Mouse (Mus musculus) A20 (cell line): ENCODE results near the gene Lrrc4.
A peak's percentile ranks its signal among the peaks of the same experiment; 100 is the strongest.

Experiments
- DNase-seq: peaks from one replicate; pipeline ENCODE4 v3.0.0-alpha.2; 2011; ENCODE audit warnings: low read depth, low spot score

Lrrc4 gene

DNA sequence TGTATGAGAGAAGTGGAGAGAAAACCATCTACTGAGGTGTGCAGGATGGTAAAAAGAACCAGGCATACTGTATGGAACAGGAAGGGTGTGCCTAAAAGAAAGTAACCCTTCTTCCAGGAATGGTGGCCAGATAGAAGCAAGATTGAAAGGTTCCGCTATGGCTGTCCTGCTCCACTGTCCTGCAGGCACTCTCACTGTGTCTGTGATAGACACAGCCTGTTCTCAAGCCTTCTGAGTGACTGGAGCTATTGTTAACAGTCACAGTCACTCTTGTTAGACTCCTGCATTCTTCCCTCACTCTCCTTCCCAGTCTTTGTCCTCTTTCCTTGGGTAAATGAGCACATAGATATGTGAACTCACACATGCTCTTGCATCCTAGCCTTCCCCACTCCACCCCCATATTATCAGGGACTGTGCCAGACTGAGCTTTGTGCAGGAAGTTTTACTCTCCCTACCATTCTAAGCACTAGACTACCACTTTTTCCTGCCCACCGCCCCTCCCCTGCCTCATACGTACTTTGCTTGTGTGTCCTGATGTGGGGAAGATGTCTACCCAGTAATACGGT is 48.4 kb downstream of the Lrrc4 start:
- no peak for DNase-seq

DNA sequence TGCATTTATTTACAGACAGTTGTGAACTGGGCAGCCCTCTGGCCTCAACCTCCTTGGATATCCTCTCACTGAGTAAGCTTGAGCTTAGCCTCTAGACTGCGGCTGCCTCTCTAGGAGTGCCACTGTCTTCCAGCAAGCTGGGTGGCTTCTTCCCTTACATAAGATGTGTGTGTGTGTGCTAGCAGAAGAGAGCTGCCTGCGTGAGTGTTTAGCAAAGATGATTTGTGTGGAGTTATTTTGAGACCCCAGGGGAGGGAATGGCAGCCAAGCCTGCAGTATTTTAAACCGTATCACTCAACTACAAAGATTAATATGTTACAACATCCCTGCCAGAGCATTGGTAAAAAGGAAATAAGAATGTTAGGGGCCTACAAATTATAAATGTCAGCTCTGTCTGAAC is 49.9 kb downstream of the Lrrc4 start:
- no peak for DNase-seq

DNA sequence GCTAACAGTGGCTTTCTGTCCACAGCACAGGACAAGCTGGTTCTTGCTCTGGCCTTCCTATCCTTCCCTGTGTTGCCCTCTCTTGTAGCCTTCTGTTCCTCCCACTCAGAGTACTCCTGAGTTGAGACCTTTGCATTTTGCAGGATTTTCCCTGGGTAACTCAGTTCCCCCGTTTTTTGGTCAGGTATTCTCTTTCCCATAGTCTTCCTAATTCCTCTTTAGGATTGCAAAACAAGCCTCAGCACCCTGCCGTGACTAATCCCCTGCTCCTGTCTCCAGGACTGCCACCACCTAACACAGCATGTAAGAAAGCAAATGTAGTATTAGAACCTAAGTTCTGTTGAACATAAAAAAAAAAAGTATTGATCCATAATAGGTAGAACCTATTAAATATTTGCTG is 60.2 kb downstream of the Lrrc4 start:
- no peak for DNase-seq

DNA sequence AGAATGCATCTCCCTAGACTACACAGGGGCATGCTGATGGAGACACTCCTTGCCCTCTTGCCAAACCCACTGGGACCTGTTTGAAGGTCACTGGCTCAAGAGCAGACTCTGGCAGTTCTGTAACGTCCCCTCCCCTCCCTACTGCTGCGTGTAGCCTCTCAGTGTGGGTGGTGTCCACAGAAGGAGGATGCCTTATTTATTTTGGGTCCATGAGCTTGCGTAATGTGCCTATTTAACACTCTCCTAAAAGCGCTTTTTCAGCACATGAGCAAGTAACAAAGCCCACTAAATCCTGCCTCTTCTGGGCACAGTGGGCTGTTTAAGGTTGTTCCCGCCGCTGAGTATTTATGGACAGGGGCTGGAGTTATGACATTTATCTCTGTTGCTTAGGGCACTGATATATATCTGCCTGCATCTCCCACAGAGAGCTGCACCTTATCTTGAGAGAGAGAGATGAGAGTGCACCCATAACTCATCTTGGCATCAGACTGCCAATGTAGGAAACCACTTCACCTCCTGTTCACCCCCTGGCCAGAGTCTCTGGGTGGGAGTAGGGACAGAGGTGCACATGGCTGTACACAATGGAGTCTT is 63.6 kb downstream of the Lrrc4 start:
- DNase-seq: no peak

DNA sequence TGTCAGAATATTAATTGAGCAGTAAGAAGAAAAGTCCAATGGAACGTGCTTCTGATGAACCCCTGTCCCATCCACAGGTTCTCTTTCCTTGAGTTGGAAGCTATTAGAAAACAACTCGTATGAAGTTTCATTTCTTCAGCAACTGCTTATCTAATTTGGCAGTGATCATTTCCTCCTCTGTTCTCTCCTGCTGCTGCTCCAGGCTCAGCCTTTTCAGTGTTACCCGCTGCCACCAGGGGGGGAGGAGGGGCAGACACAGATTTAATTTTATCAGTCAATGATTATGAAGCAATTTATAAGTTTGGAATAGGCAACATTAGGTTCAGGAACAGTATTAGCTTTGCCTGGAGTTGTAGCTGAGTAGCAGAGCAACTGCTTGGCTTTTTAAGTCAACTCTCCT is 64.9 kb downstream of the Lrrc4 start:
- DNase-seq: no peak

DNA sequence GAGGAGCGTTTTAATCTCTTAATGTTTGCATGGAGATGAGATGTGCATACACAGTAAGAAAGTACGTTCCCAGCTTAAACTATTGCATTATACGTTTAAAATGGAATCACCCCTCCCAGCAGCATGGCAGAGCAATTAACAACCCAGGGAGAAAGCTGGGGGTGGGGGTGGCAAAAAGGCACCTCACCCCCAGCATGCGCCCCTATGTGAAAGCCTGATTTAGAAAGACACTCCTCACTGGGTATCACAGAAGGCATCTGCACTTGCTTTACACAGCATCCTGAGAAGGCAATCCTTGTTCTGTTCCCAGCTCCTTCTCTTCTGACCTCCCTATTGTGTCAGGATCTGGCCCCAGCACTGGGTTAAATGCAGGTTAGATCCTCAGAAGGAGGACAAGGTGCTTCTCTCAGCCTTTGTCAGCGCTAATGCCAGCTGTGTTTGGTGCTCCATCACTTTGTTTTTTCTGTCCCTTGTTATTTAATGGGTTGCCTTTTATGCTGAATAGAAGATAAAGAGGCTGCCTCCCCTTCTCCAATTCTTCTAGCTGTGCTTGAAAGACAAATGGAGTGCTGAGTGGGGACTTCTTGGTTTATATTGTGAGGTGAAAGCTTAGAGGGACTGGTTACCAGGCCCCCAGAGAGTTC is 69.3 kb downstream of the Lrrc4 start:
- DNase-seq: no peak

DNA sequence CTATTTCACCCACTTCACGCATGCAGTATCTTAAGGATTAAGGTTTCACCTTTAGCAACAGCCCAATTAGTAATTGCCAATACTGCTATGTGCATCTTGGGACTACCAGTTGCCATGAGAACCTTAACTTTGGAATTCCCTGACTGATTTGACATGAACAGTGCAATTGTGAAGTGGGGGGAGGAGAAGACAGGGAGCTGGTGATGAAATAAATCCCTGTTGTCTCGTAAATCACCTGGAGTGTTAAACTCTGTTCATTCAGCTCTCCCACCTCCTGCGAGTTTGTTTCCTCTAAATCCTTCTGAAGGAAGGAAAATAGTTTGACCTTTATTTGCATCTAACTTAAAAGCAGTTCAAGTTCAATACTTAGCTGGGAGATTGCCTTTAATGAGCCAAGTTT is 69.8 kb downstream of the Lrrc4 start:
- no peak for DNase-seq

DNA sequence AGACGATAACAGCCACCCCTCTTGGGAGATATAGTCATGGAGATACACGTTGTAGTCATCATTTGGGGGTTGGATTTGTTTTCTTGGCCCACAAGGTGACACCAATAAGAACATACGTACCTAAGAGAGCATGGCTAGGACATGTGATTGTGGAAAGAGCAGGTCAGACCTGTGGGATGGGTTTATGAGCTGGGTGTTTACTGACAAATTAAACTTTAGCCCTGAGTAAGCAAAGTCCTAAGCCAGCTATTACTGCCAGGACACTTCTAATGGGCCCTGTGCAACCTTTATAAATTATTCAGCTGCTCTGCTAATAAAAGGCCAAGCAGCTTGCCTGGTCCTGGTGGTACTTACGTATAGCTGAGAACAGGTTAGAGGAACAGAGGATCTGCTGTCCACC is 73.3 kb downstream of the Lrrc4 start:
- no peak for DNase-seq

DNA sequence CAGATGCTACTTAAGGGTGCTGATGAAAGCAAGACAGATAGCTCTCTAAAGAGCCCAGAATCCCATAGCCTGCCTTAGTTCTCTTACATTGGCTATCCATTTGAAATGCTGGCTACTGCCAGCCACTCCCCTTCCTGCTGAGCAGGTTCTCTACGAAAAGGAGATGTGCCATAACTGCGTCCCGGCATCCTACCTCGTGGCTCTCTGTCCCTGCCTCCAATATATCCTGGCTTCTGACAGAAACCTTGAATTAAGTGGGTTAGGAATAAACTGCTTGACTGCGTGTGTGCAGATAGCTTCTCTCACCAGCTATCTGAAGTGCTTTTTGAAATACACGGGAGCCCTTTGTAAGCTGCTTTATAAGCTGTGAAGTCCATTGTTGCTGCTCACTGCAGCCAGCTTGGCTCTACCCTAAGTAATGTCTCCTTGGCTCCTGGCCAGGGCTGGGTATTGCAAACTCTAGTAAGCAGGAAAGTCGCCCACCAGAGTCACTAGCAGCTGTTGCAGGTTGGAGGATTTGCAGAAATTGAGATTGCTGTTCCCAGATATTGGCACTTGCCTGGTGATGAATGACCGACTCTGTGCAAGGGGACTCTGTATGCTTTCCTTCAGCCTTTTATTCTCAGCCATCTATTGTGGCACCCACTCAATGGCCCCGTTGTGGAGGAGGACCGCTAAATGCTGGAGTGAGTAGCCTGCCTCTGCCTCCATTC is 75.1 kb downstream of the Lrrc4 start:
- DNase-seq: no peak

DNA sequence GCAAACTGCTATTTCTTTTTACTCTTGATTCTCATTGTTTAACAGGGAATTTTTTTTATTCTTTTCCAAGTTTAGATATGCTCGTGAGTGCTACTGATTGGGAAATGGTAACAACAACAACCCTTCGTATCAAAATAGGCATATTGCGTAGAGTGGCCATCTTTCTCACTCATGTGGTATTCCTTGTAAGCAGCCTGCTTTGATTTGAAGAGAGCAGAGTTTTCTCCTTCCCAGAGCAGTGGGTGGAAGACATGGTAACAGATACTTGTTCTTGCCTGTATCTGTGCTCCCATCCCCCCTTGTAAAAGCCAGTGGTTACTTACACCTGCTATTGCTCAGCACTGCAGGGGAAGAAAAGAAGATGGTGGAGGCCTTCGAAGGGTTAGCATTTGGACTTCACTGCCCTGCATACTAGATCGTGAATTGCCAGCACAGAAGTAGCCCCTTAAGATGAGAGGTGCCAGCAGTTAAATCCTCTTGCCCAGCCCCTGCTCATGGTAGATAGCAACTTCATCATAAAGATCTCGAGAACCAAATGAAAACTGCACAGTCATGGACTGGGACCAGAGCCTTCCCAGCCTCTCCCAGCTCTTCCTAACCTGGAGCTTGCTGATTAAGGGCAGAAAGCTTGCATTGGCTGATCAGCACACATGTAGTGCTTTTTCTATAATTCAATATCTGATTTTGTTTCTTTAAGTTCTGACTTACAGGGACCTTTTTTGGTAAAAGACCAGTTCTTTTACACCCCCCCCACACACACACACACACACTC is 77.2 kb downstream of the Lrrc4 start:
- no peak for DNase-seq

DNA sequence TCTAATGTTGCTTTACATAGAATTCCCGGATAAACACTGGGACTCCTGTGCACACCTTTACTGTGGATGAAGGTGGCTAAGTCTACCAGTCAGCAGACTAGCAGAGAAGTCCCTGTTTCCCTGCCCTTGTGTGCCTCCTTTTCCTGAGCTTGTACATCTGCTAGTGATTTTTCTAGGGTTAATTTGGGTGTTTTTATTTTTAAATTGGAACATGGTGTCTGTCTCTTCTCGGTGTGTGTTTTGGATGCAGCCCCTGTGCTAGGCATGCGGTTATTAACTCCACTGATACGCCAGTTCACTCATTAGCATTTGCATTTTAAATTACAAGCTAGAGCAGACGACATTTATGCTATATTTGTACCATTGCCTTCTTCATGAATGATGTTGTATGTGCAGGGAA is 77.9 kb downstream of the Lrrc4 start:
- DNase-seq: no peak

DNA sequence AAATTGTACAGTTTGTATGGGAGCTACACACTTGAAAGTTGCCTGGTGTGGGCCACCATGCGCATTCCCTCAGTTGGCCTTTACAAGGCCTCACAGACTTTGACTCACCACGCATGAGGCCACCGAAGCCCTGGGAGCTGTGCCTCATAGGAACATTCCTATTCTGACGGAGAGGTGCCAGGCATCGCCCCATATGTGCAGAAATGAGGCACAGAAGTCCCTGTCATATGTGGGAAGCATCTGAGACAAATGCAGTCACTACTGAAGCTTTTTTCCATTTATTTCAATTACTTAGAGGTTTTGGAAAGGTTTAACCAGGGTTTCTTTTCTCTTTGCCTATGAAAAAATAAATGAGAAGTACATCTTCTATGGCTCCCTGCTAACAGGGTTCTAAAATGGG is 78.3 kb downstream of the Lrrc4 start:
- no peak for DNase-seq

DNA sequence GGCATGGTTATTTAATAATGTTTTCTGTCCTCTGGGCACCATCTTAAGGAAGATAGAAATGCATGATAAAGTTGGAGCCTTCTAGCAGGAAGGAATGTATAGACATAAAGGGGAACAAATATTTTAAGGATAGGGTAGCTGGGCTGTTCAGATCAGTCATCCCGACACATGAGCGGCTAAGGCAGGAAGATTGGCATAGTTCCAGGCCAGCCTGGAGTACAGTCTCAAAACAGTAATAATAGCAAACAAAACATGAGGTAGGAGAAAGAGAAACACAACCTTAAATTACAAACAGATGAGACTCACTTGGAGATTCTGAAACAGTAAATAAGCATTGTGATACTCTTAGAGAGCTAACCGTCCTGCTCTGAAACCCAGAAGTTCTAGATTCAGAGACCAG is 80.4 kb downstream of the Lrrc4 start:
- no peak for DNase-seq

DNA sequence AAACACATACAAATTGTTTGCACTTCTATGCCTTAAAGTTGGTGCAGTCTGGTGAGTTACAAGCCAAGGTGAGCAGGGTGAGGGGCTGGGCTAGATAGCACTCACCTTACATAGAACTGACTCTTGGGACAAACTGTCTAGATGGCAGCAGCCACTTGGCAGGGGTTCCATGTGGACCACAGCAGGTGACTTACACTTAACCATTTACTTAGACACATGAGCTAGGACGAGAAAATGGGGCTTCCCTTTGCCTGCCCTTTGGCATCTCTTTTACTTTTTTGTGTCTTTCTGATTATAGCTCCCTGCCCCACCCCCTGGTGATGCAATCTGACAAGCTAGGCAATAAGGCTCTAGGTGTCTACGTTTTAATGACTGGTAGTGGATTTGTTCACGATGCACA is 82.3 kb downstream of the Lrrc4 start:
- no peak for DNase-seq

DNA sequence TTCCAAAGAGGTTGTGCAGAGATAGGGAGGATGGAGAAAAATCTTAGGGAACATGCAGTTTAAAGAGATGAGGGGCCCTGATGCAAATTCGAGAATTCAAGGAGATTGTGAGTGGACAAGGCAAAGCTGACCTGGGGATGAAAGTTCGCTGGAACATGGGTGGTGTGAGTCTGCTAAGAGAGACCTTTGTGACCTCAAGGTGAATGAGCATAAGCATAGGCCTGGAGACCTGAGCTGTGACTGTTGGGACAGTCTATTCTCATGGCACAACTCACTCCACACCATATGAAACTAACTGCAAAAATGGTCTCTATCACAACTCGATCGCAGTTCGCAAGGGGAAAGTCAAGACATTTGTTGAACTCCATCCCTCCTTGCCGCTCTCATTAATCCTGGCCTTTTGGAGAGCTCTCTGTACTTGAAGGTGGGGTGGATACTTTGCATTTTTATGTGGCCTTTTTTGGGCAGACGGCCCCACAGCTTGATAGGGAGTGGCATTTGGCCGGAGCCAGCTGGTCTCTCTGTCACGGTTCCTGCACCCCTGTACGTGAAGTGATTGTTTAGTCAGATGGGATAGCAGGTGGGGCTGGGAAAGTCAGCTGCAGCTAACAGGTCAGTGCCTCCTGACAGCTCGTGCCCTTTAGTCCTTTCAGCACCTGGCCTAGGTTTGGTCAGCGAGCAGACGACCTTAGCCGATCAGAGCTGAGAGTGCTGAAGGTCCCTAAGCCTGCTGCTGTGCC is 83.4 kb downstream of the Lrrc4 start:
- DNase-seq: peak; percentile 28

DNA sequence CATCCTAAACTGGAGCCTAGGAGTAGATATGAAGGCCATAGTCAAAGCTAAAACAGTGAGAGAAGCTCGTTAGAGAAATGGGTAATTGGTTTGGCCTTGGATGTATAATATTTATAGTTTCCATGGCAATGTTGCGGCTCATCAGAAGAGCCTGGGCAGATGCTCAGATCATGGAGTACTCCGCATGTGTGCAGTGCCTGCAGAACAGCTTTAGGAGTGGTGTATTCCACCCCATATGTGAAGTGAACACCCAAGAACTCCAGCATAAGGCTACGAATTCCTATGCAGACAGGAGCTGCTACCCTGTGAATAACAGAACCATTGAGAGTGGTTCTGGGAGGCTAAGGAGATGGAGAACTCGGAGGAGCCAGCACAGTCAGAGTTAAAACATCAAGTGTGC is 84.5 kb downstream of the Lrrc4 start:
- no peak for DNase-seq

DNA sequence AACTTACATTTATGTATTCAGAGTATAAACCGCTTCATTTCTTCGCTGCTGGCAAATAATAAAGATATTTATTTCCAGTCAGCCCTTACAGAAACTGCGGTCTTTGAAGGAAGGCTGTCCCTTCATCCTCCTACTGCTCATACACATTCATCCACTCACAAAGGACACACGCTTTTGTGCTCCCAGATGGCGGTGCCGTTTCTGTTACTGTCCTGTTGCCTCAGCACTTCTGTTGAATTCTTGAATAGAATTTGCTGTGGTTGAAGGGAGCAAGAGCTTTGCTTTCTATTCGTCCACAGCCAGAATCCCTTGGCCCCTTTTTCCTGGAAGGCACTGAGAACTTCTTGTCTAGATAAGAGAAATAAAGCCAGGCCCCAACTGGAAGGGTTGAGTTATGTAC is 85.7 kb downstream of the Lrrc4 start:
- DNase-seq: no peak

DNA sequence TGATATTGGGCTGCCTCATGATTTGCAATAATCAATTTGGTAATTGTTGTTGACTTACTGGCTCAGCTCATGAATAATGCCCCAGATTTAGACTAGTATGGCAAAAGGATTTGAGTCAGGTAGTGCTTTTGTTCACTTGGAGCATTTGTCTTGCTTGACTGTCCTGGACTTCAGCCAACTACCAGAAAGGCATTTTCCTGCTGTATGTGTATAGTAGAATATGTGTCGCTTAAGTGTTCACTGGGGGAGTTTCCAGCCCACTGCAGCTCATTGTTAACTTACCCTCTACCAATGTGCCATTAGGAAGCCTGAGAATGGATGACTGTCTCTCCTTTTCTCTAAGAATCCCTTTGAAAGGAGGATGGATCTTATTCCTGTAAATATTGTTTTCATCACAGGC is 88.0 kb downstream of the Lrrc4 start:
- DNase-seq: no peak

DNA sequence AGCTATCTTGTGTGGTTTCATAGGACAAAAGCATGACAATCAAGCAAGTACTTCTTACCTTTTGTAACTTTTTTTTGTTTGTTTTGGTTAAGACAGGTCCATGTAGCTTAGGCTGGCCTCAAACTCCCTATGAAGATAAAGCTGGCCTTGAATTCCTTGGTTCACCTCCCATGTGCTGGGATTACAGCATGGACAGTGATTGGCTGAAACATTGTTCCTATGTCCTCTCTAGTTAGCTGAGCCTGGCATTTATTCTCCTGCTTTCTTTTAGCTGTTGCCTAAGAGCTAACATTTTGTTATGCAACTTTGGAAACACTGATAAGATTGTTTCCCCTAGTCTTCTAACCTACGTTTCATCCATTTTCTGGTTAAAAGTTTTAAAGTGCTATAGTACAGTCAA is 93.9 kb downstream of the Lrrc4 start:
- no peak for DNase-seq

DNA sequence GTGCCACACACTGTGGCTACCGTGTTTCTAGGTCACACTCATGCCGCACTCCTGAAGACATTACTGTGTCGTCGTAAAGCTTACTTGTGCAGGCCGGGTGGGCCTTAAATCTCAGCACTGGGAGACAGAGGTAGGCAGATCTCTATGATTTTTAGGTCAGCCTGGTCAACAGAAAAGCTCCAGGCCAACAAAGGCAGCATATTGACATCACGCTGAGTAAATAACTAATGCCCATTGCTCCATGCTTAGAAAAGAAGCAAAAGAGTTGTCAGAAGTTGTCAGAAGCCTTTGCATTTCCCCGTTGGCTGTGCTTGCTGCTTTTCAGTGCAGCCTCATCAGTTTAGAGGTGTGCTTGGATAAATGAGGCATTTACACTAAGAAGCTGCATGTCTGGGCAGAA is 94.9 kb downstream of the Lrrc4 start:
- DNase-seq: no peak

DNA sequence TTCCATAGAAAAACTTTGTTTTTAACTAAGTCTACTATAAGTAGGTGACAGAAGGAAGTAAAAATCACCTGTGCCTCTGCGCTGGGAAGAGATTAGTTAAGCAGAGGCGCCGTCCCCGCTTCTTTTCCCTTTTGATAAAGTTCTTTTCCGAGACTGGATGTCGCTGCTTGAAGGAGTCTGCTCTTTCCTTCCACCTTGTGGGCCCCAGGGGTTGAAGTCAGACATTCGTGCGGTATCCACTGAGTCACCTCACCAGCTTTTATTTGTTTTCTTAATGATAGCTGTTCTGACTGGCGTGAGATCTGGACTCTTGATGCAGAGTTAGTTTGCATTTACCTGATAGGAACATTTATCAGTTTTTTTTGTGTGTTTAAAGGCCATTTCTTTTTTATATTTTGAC is 96.4 kb downstream of the Lrrc4 start:
- no peak for DNase-seq
